Mouse (Mus musculus): ENCODE data around the gene Ptpn11.

- TF ChIP-seq CTCF (IDR thresholded peaks at IDR 0.05; ENCODE audit: low read depth) (no peak), EP300 (IDR thresholded peaks at IDR 0.05; ENCODE audit: low read depth) (peak; percentile 85)
These were observed 42.5 kb upstream of the Ptpn11 start for GRCm38 (mm10) chr5:121233726-121234125.
